Mouse (Mus musculus): ENCODE measurements around the gene Gm5935. TPM values are rescaled to one million over a fixed set of nuclear protein-coding genes. Genes with fewer than 3 reads are reported as not detected.
"Not testable (repeated sequence)": the region's sequence is repeated elsewhere in the genome, so short reads cannot be mapped to it uniquely, and the experiment has no call there.

Gm5935 gene
- total RNA-seq (2012; rRNA removed) (not detected in 2 replicates), total RNA-seq (2014; rRNA removed) (not detected in 2 replicates), polyA plus RNA-seq (2012; ENCODE audit: insufficient read length, low read depth) (not detected in 2 replicates)

DNA sequence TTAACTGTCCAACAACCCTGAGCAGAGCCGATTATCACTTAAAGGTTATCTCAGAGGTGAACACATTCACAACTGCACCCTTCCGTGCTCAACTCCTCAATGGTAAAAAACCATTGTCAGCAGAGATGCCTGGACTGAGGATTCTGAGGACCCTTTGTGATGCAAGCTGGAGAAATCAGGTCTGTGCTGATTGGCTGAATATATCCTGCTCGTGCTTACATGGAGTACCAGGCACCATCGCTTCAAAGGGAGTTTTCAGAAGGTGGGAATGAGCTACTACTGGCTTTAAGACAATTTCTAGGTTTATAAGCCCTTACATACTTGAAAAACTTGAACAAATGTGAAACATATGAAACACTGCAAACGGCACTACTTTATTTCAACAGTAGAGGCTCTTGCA is at the start of gene Gm5935:
Gene Gm5935 (minus strand): TSS at position 101 of the 400 bp plus-strand sequence.
- H3K4me3 ChIP-seq (replicated peaks in 1 of 3; ENCODE audit: low read depth in 2 of 3, low read length in 2 of 3, poor library complexity in 1 of 3); H3K4me1 ChIP-seq (ENCODE audit: control insufficient read depth in 1 of 2, insufficient read depth in 2 of 2); dilution Hi-C loops (cut with MboI; ENCODE audit: extremely low pct_ligation_motif_present, extremely low pct_unique_long_range_greater_than_20kb, low sequenced_read_pairs); H3K27ac ChIP-seq (ENCODE audit: insufficient read depth, low read depth); in situ Hi-C loops (cut with MboI; ENCODE audit: low pct_ligation_motif_present, low pct_unique_long_range_greater_than_20kb, low sequenced_read_pairs); H3K36me3 ChIP-seq (replicated peaks in 1 of 2; ENCODE audit: control insufficient read depth in 1 of 2, insufficient read depth in 1 of 2, low read length in 1 of 2); H3K9me3 ChIP-seq (replicated peaks; ENCODE audit: low read length); H3K4me2 ChIP-seq (ENCODE audit: insufficient read depth, low read depth, poor library complexity, severe bottlenecking); H3K79me2 ChIP-seq (replicated peaks; ENCODE audit: control insufficient read depth, extremely low read depth, insufficient read depth, poor library complexity, severe bottlenecking); DNase-seq (ENCODE audit: extremely low read depth); H3K27me3 ChIP-seq (replicated peaks); H3K9ac ChIP-seq (ENCODE audit: insufficient read depth, low read depth): not testable (repeated sequence)

Other genes with a start within 250 kb of the Gm5935 start
- not detected in 2 replicates for gene Gm4297, start 200.3 kb downstream of the Gm5935 start, total RNA-seq (2012; rRNA removed)
- gene Gm4297, start 200.3 kb downstream of the Gm5935 start, total RNA-seq (2014; rRNA removed), result not detected in 2 replicates
- gene Gm4297, start 200.3 kb downstream of the Gm5935 start, polyA plus RNA-seq (2012; ENCODE audit: insufficient read length, low read depth), result not detected in 2 replicates